Mouse (Mus musculus): ENCODE measurements at regions not wholly inside any gene's neighbourhood (a gene's known extent, or its start where the extent isn't known, plus 50 kb on each side); places are given as distances from the start of the nearest gene placed in this dataset.

GRCm38 (mm10) chr10:9534552-9534951 is 140.5 kb downstream of the Samd5 start:
- Histone ChIP-seq H3K4me3 (replicated peaks; ENCODE audit: extremely low read depth, low read depth, low read length) (no peak overlapping the region), H3K4me1 (ENCODE audit: control insufficient read depth, insufficient read depth, low read length) (peaks cover 5% of the 10 kb centered on the region; the same call in 1 of the 2 replicates)
- DNase-seq: no peak
- whole genome bisulfite sequencing: 77% methylated on average over 8 of the region's 8 CpGs
- TF ChIP-seq CTCF (IDR thresholded peaks at IDR 0.05; ENCODE audit: insufficient read depth, low read length) (no peak), POLR2A (IDR thresholded peaks at IDR 0.05; ENCODE audit: borderline replicate concordance, extremely low read depth, low read depth, low read length) (no peak)

- no peak for DNase-seq
- no peak for TF ChIP-seq POLR2A (IDR thresholded peaks at IDR 0.05; ENCODE audit: borderline replicate concordance, extremely low read depth, low read depth, low read length)
- TF ChIP-seq CTCF (IDR thresholded peaks at IDR 0.05; ENCODE audit: insufficient read depth, low read length): no peak
- WGBS: 78% methylated on average over 2 of the region's 2 CpGs
- Histone ChIP-seq H3K4me1 (ENCODE audit: control insufficient read depth, insufficient read depth, low read length) (peaks cover 7% of the 10 kb centered on the region), H3K4me3 (replicated peaks; ENCODE audit: extremely low read depth, low read depth, low read length) (no peak overlapping the region)
Observed at GRCm38 (mm10) chr10:9533283-9533682, 141.7 kb downstream of the Samd5 start.

GRCm38 (mm10) chr10:9531931-9532330 is 143.1 kb downstream of the Samd5 start:
- WGBS: 84% methylated on average over 5 of the region's 5 CpGs
- no peak for DNase-seq
- H3K4me3 ChIP-seq (replicated peaks; ENCODE audit: extremely low read depth, low read depth, low read length): no peak overlapping the region
- peaks cover 7% of the 10 kb centered on the region for H3K4me1 ChIP-seq (ENCODE audit: control insufficient read depth, insufficient read depth, low read length)
- TF ChIP-seq POLR2A (IDR thresholded peaks at IDR 0.05; ENCODE audit: borderline replicate concordance, extremely low read depth, low read depth, low read length) (no peak), CTCF (IDR thresholded peaks at IDR 0.05; ENCODE audit: insufficient read depth, low read length) (no peak)

GRCm38 (mm10) chr10:9529408-9529807 is 145.6 kb downstream of the Samd5 start:
- TF ChIP-seq CTCF (IDR thresholded peaks at IDR 0.05; ENCODE audit: insufficient read depth, low read length): no peak
- no peak for TF ChIP-seq POLR2A (IDR thresholded peaks at IDR 0.05; ENCODE audit: borderline replicate concordance, extremely low read depth, low read depth, low read length)
- DNase-seq: no peak
- H3K4me1 ChIP-seq (ENCODE audit: control insufficient read depth, insufficient read depth, low read length): peaks cover 4% of the 10 kb centered on the region
- WGBS: 28% methylated on average over 7 of the region's 7 CpGs
- no peak overlapping the region for H3K4me3 ChIP-seq (replicated peaks; ENCODE audit: extremely low read depth, low read depth, low read length)

- Histone ChIP-seq H3K4me1 (ENCODE audit: control insufficient read depth, insufficient read depth, low read length) (peaks cover 4% of the 10 kb centered on the region), H3K4me3 (replicated peaks; ENCODE audit: extremely low read depth, low read depth, low read length) (no peak overlapping the region)
- no peak for TF ChIP-seq POLR2A (IDR thresholded peaks at IDR 0.05; ENCODE audit: borderline replicate concordance, extremely low read depth, low read depth, low read length)
- TF ChIP-seq CTCF (IDR thresholded peaks at IDR 0.05; ENCODE audit: insufficient read depth, low read length): no peak
- DNase-seq: no peak
- 61% methylated on average over 4 of the region's 4 CpGs for WGBS
Observed at GRCm38 (mm10) chr10:9528066-9528465, 146.9 kb downstream of the Samd5 start.

GRCm38 (mm10) chr10:9509764-9510390 is 165.1 kb downstream of the Samd5 start:
- WGBS: 68% methylated on average over 12 of the region's 12 CpGs
- no peak for DNase-seq
- Histone ChIP-seq H3K4me3 (replicated peaks; ENCODE audit: extremely low read depth, low read depth, low read length) (no peak overlapping the region), H3K4me1 (ENCODE audit: control insufficient read depth, insufficient read depth, low read length) (no peaks in the 10 kb centered on the region)
- TF ChIP-seq CTCF (IDR thresholded peaks at IDR 0.05; ENCODE audit: insufficient read depth, low read length) (no peak), POLR2A (IDR thresholded peaks at IDR 0.05; ENCODE audit: borderline replicate concordance, extremely low read depth, low read depth, low read length) (no peak)

GRCm38 (mm10) chr10:9509092-9509671 is 165.8 kb downstream of the Samd5 start:
- no peak for DNase-seq
- 74% methylated on average over 17 of the region's 17 CpGs for WGBS
- Histone ChIP-seq H3K4me3 (replicated peaks; ENCODE audit: extremely low read depth, low read depth, low read length) (no peak overlapping the region), H3K4me1 (ENCODE audit: control insufficient read depth, insufficient read depth, low read length) (no peaks in the 10 kb centered on the region; the same call in 1 of the 2 replicates)
- TF ChIP-seq CTCF (IDR thresholded peaks at IDR 0.05; ENCODE audit: insufficient read depth, low read length) (no peak), POLR2A (IDR thresholded peaks at IDR 0.05; ENCODE audit: borderline replicate concordance, extremely low read depth, low read depth, low read length) (no peak)

- 65% methylated on average over 11 of the region's 11 CpGs for WGBS
- TF ChIP-seq CTCF (IDR thresholded peaks at IDR 0.05; ENCODE audit: insufficient read depth, low read length): no peak
- no peak for TF ChIP-seq POLR2A (IDR thresholded peaks at IDR 0.05; ENCODE audit: borderline replicate concordance, extremely low read depth, low read depth, low read length)
- Histone ChIP-seq H3K4me3 (replicated peaks; ENCODE audit: extremely low read depth, low read depth, low read length) (no peak overlapping the region), H3K4me1 (ENCODE audit: control insufficient read depth, insufficient read depth, low read length) (no peaks in the 10 kb centered on the region; the same call in 1 of the 2 replicates)
- no peak for DNase-seq
Observed at GRCm38 (mm10) chr10:9503569-9504493, 171.2 kb downstream of the Samd5 start.

- WGBS: 93% methylated on average over 3 of the region's 3 CpGs
- H3K4me3 ChIP-seq (replicated peaks; ENCODE audit: extremely low read depth, low read depth, low read length): no peak overlapping the region
- TF ChIP-seq POLR2A (IDR thresholded peaks at IDR 0.05; ENCODE audit: borderline replicate concordance, extremely low read depth, low read depth, low read length) (no peak), CTCF (IDR thresholded peaks at IDR 0.05; ENCODE audit: insufficient read depth, low read length) (no peak)
- H3K4me1 ChIP-seq (ENCODE audit: control insufficient read depth, insufficient read depth, low read length): peaks cover 2% of the 10 kb centered on the region; the same call in 1 of the 2 replicates
- no peak for DNase-seq
Observed at GRCm38 (mm10) chr10:9498550-9498949, 176.5 kb downstream of the Samd5 start.
